Mouse (Mus musculus): ENCODE measurements around the gene Dtx2.

Gene Dtx2

DNA sequence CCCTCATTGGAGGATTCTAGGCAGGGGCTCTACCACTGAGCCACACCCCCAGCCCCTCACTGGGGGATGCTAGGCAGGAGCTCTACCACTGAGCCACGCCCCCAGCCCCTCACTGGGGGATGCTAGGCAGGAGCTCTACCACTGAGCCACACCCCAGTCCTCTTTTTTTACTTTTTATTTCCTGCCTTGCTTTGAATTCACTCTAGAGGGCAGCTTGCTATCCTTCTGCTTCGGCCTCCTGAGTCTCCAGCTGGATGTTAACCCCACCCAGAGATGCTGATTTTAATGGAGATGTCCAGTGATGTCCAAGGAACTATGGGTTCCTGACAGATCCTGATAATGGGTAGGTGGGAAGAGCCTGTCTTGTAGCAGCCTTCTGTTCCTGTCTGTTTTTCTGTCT lies 74.8 kb downstream of the Dtx2 start:
- no peak for DNase-seq

DNA sequence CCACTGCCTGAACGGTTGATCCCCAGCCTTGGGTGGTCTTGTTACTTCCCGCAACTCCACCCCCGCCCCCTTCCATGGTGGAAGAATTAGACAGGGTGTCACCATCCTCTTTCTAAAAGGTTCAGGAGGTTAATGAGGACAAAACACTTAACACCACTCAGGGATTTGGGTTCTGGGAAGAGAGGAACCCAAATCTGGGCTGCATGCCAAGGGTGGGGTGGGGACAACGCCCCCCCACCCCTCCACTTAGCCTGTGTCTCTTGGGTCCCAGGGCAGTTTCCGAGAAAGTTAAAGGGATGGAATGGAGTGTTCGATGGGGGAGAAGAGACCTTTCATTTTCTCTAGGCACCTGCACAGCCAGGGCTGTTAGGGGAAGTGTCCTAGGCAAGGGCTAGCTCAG lies 78.5 kb downstream of the Dtx2 start:
- DNase-seq, result no peak

DNA sequence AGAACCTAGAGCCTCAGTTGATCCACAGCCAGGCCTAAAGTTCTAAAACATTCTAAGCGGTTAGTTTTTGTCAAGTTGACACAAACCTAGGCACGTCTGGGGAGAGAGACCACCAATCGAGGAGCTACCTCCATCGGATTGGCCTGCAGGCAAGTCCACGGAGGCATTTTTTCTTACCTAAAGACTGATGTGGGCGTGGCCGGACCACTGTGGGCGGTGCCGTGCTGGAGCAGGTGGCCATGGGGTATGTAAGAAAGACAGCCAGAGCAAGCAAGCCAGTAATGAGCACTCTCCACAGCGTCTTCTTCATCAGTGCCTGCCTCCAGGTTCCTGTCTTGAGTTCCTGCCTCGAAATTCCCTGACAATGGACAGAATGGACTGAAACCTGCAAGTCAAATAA lies 78.9 kb downstream of the Dtx2 start:
- no peak for DNase-seq

DNA sequence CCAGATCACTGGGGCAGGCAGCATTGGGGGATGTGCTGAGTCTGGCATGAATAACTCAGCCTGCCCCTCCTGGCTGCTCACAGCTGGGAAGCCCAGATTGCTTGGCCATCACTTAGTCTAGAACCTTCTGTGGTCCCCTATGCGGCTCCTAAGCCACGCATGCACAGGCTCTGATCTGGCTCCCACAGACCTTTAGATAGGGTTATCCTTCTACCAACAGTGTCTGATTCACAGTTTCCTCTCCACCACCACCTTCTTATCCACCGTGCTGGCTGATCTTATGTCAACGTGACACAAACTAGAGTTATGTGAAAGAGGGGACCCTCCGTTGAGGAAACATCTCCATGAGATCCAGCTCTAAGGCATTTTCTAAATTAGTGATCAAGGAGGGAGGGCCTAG lies 80.5 kb downstream of the Dtx2 start:
- no peak for DNase-seq

DNA sequence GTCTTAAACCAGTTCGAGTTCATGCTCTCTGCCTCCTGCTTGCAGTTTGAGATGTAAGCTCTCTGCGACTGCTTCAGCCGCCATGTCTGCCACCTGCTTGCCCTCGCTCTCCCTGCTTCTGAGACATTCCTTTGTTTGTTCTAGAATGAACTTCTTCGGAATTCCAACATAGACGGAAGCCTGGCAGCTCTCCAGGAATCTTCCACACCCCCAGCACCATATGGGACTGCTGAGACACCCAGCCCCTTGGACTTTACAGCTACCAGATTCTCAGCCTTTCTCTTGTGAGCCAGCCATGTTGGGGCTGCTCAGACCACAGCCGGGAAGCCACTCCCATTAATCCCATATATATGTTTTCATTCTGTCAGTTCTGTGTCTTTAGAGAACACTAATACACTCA lies 81.7 kb downstream of the Dtx2 start:
- DNase-seq, result no peak

DNA sequence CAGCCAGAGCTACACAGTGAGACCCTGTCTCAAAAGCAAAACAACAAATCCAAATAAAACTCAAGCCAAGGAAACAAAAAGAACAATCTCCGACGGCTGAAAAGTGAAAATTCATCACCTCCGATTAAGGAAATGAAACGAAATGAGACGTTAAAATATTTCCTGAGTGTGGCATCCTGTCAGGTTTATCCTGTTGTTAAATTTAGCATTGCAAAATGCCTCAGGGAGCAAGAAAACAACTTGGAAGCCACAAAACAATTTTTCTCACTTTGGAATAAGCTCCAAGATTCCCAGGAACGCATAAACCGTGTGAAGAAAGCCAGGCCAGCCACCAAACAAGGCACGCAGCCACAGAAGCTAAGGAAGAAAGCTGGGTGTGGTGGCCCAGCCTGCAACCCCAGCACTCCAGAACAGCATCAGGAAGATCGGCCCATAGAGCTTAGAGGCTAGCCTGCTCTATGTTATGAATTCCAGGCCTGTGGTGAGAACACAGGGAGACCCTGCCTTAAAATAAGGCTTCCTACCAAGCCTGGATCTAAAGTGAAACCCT lies 82.5 kb downstream of the Dtx2 start:
- DNase-seq, result no peak

DNA sequence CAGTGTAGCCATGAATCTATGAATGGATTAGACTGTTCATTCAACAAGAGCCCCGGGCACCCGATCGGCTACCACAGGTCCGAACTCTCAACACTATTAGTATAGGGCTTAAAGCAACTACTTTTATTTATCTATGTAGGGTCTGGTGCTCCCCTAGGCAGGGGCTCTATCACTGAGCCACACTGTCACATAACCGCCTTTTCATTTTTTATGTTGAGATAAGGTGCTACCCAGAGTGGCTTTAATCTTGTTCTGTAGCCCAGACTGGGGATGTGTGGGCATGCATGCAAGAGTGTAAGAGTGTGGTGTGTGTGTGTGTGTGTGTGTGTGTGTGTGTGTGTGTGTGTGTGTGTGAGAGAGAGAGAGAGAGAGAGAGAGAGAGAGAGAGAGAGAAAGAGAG lies 83.5 kb downstream of the Dtx2 start:
- no peak for DNase-seq

DNA sequence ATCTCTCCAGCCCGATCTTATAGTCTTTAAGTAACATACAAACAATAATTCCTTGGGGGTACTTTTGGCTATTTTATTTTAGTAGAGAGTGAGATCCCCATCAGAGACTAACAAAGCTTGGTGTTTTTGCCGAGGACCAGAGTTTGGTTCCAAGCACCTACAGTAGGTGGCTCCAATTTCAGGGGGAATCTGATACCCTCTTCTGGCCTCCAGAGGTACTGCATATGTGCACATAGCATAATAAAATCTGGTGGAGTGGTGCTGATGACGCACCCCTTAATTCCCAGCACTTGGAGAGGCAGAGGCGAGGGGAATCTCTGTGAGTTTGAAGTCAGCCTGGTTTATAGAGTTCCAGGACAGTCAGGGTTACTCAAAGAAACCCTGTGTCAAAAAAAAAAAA lies 87.7 kb downstream of the Dtx2 start:
- no peak for DNase-seq
